Mouse (Mus musculus) thymus, postnatal 14 days (tissue): ENCODE measurements at regions not wholly inside any gene's neighbourhood (a gene's known extent, or its start where the extent isn't known, plus 50 kb on each side); places are given as distances from the start of the nearest gene placed in this dataset.

Experiments
- DNase-seq: peaks from one replicate; pipeline ENCODE4 v3.0.0; 2021

- no peak for DNase-seq
Measured at GRCm38 (mm10) chr10:38147421-38147820, 674.2 kb downstream of the Rfpl4b start.

GRCm38 (mm10) chr10:38139196-38139595, 682.4 kb downstream of the Rfpl4b start:
- no peak for DNase-seq

GRCm38 (mm10) chr10:38121911-38122573, 699.5 kb downstream of the Rfpl4b start:
- no peak for DNase-seq

- DNase-seq: no peak
Measured at GRCm38 (mm10) chr10:38118601-38119000, 703.0 kb downstream of the Rfpl4b start.

GRCm38 (mm10) chr10:38116516-38116915, 705.1 kb downstream of the Rfpl4b start:
- no peak for DNase-seq

GRCm38 (mm10) chr10:38114194-38114593, 707.4 kb downstream of the Rfpl4b start:
- DNase-seq: no peak

- DNase-seq: no peak
Measured at GRCm38 (mm10) chr10:38108591-38108990, 713.0 kb downstream of the Rfpl4b start.

- no peak for DNase-seq
Measured at GRCm38 (mm10) chr10:38103570-38103969, 718.0 kb downstream of the Rfpl4b start.

- DNase-seq: no peak
Measured at GRCm38 (mm10) chr10:38078521-38078920, 743.1 kb downstream of the Rfpl4b start.

- DNase-seq: no peak
Measured at GRCm38 (mm10) chr10:38072394-38072793, 749.2 kb downstream of the Rfpl4b start.

GRCm38 (mm10) chr10:38059050-38059449, 762.5 kb downstream of the Rfpl4b start:
- DNase-seq: no peak

- no peak for DNase-seq
Measured at GRCm38 (mm10) chr10:38010452-38010851, 811.1 kb downstream of the Rfpl4b start.

GRCm38 (mm10) chr10:37995691-37996445, 825.7 kb downstream of the Rfpl4b start:
- DNase-seq: no peak

GRCm38 (mm10) chr10:37988297-37989263, 833.0 kb downstream of the Rfpl4b start:
- DNase-seq: no peak

- DNase-seq: peak; percentile 4
Measured at GRCm38 (mm10) chr10:37978899-37979539, 840.3 kb upstream of the Marcks start.

- no peak for DNase-seq
Measured at GRCm38 (mm10) chr10:37960051-37960450, 821.3 kb upstream of the Marcks start.

GRCm38 (mm10) chr10:37914780-37915179, 776.1 kb upstream of the Marcks start:
- DNase-seq: no peak

- DNase-seq: no peak
Measured at GRCm38 (mm10) chr10:37911669-37912068, 772.9 kb upstream of the Marcks start.

- no peak for DNase-seq
Measured at GRCm38 (mm10) chr10:37908276-37908675, 769.6 kb upstream of the Marcks start.

- no peak for DNase-seq
Measured at GRCm38 (mm10) chr10:37907731-37908130, 769.0 kb upstream of the Marcks start.

GRCm38 (mm10) chr10:37887961-37888360, 749.2 kb upstream of the Marcks start:
- no peak for DNase-seq

GRCm38 (mm10) chr10:37880841-37881240, 742.1 kb upstream of the Marcks start:
- DNase-seq: no peak

GRCm38 (mm10) chr10:37873925-37874324, 735.2 kb upstream of the Marcks start:
- DNase-seq: no peak
